Mouse (Mus musculus) forebrain, embryonic 11.5 days (tissue): ENCODE measurements around the gene Cxcr5. TPM values are rescaled to one million over a fixed set of nuclear protein-coding genes. Genes with fewer than 3 reads are reported as not detected.

Experiments
- ATAC-seq: fragments of 200-750 bp; cut with Nextera tagmentation; replicated peaks from 2 replicates; pipeline ENCODE4 v1.8.0; 2017; ENCODE audit warnings: moderate TSS enrichment; ENCODE audit not compliant: low FRiP score
- DNase-seq: peaks from one replicate; pipeline ENCODE4 v3.0.0-alpha.2; 2017; ENCODE audit warnings: low spot score
- H3K27ac ChIP-seq: fragments of 300-500 bp; sonication (generic); 2 replicates; pipeline ENCODE4 v1.5.1; 2014; ENCODE audit warnings: low read depth, low read length
- H3K27me3 ChIP-seq: fragments of 300-500 bp; sonication (generic); 2 replicates; pipeline ENCODE4 v1.6.1; 2014; ENCODE audit warnings: mild to moderate bottlenecking, low read length, mixed read lengths; ENCODE audit not compliant: control insufficient read depth, insufficient read depth
- H3K36me3 ChIP-seq: fragments of 300-500 bp; sonication (generic); 2 replicates; pipeline ENCODE4 v1.6.1; 2014; ENCODE audit warnings: mild to moderate bottlenecking, low read length, moderate library complexity, mixed read lengths; ENCODE audit not compliant: control insufficient read depth, insufficient read depth
- H3K4me1 ChIP-seq: fragments of 300-500 bp; sonication (generic); replicated peaks from 2 replicates; pipeline ENCODE4 v1.6.1; 2014; ENCODE audit warnings: low read length, mixed read lengths; ENCODE audit not compliant: control insufficient read depth, insufficient read depth
- H3K4me2 ChIP-seq: fragments of 300-500 bp; sonication (generic); 2 replicates; pipeline ENCODE4 v1.6.1; 2014; ENCODE audit warnings: low read depth, mild to moderate bottlenecking, low read length, moderate library complexity, mixed read lengths; ENCODE audit not compliant: severe bottlenecking
- H3K4me3 ChIP-seq: fragments of 300-500 bp; sonication (generic); 2 replicates; pipeline ENCODE4 v1.5.1; 2014; ENCODE audit warnings: low read depth, low read length
- H3K9ac ChIP-seq: fragments of 300-500 bp; sonication (generic); 2 replicates; pipeline ENCODE4 v1.6.1; 2014; ENCODE audit warnings: low read length
- H3K9me3 ChIP-seq: fragments of 300-500 bp; sonication (generic); 2 replicates; pipeline ENCODE4 v1.6.1; 2016; ENCODE audit warnings: low read length, mixed read lengths; ENCODE audit not compliant: control insufficient read depth
- WGBS: fragments of 180-500 bp; shearing (Covaris S2); extraction: QIAGEN DNeasy Blood & Tissue Kit; methylation state at CpG from one replicate; pipeline ENCODE4 v1.1.7; 2014; 5-methylcytosine and 5-hydroxymethylcytosine counted together
- polyA plus RNA-seq: library from polyadenylated mRNA; unstranded; fragments of >200 nt; fragmentation: Nextera tagmentation; extraction: Ambion mirVana; gene quantifications from 2 replicates; pipeline ENCODE4 v1.2.1, GENCODE M21; 2014

Gene Cxcr5
- polyA plus RNA-seq, 1 experiment from 2014 or later = 0.09 TPM

DNA sequence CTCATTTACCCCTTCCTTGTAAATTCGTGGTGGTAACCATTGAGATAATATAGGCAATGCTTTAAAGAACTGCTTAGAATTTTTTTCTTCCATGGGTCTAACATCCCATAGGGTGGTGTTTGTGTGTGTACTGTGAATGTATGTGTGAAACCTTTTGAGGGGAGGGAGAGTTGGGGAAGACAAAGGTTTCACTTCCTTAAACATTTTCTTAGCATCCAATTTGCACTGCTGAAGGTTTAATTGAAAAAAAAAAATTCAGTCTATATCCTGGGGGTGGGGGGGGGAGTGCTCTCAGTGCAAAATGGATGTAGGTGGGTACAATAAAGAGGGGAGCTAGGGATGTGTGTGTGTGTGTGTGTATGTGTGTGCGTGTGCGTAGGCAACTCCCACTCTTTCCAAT lies 79.6 kb downstream of the Cxcr5 start:
- no peak overlapping the region for H3K27ac ChIP-seq
- H3K9ac ChIP-seq = no peak overlapping the region
- ATAC-seq (no peak; the same call in 1 of the 2 replicates), DNase-seq (no peak)
- peak overlapping the region; percentile 89 for H3K4me2 ChIP-seq
- no peaks in the 10 kb centered on the region for H3K36me3 ChIP-seq
- H3K27me3 ChIP-seq = no peaks in the 10 kb centered on the region
- peak overlapping the region; percentile 96 for H3K4me3 ChIP-seq
- 8% methylated on average over 3 of the region's 3 CpGs for WGBS
- peaks cover 30% of the 10 kb centered on the region for H3K4me1 ChIP-seq
- H3K9me3 ChIP-seq = no peaks in the 10 kb centered on the region

DNA sequence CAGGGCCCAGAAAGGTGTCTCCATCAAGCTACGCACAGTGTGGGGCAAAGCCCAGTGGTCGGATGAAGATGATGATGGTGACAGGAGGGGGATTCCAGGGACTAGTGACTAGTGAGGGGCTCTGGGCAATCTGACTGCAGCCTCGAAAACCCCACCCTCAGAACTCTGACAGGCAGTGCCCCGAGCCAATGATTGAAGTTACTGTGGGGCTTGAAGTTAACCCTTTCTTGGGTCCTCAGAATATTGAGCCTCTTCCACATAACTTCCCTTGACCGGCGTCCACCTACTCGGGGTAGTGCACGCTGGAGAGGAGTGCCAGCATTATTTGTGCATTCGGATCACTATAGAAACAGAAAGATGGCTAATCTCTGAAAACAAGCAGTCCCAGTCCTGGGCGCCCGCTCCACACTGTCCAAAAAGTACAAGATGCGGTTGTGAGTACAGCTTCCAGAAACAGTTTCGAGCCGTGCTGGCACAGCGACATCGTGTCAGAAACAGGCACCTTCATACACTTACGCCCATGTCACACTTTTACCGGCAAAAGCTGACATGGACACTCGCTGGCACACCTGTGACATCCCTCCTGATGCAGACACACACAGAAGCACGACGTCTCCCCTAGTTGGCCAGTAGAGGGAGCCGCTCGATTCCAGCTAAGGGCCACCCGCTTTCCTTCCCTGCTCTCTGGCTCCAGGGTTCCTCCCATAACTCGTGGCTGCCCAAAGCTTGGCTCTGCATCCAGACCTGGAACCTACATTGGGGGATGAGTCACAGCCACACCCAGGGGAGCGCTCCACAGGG lies 81.8 kb downstream of the Cxcr5 start:
- Histone ChIP-seq H3K4me1 (peaks cover 10% of the 10 kb centered on the region; the same call in 1 of the 2 replicates), H3K36me3 (no peaks in the 10 kb centered on the region), H3K27me3 (no peaks in the 10 kb centered on the region), H3K4me2 (peak overlapping the region; percentile 99), H3K27ac (peak overlapping the region; percentile 97), H3K9me3 (no peaks in the 10 kb centered on the region), H3K9ac (peak overlapping the region; percentile 80), H3K4me3 (peak overlapping the region; percentile 65)
- peak; percentile 88 for DNase-seq
- WGBS = 1% methylated on average over 26 of the region's 26 CpGs
- peak; percentile 31 for ATAC-seq

DNA sequence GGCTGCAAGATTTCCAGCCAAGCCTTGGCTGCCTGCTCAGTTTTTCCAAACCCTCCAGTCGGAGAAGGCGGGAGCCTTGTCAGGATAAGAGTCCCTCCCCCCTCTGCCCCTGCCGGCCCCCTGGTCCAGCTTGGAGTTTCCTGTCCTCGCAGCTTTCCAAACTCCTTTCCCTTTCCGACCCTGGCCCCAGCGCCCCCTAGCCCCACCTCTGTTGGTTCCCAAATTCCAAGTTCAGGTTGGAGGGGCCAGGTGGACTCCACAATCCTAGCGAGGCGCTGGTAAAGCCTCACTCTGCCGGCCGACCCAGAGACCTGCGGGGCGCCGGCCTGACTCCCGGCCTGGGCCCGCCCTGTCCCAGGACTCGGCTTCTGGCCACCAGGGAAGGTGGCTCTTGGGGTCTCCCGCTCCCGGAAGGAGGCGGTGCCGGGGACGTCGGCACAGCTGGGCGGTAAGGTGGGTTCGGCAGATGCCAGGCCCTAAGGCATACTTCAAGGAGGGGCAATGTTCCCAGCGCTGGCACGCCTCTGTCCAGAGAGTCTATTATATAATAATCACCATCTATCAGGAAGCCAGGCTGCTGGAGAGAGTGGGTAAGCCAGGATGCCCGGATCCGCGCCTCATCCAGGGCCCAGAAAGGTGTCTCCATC lies 82.6 kb downstream of the Cxcr5 start:
- ATAC-seq (peak; percentile 68), DNase-seq (no peak)
- Histone ChIP-seq H3K4me3 (peak overlapping the region; percentile 65), H3K4me2 (peak overlapping the region; percentile 99), H3K9me3 (no peaks in the 10 kb centered on the region), H3K36me3 (no peaks in the 10 kb centered on the region), H3K27me3 (no peaks in the 10 kb centered on the region), H3K27ac (peak overlapping the region; percentile 97), H3K9ac (peak overlapping the region; percentile 80), H3K4me1 (peaks cover 10% of the 10 kb centered on the region; the same call in 1 of the 2 replicates)
- WGBS = 1% methylated on average over 29 of the region's 29 CpGs

DNA sequence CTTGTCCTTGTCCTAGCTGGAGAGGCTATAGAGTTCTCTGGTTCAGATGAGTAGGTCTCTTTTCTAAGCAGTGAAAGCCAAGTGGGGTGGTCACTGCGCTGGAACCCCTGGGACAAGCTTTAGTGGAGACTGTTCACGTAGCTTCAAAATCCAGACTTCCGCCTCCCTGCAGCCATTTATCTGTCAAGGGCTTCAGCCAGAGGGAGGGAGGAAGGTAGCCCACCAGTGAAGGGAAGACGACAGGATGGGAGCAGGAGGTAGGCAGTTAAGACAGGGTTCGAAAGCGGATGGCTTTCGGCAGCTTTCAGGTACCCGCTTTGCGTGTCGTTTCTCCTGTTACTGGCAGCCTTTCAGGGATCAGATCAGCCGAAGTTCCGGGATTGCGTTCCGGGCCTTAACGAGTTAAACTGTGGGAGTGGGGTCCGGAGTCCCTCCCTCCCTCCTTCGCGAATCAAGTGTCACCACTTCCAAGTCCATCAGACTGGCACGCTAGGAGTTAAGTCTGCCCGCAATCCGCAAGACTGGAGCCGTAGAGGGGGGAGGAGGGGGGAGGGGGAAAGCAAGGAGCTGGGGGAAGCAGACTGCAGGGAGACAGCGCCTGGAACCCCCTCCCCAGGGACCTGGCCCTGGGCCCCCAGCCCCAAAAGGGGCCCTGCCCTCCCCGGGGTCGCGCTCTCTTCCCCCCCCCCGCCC lies 83.3 kb downstream of the Cxcr5 start:
- Histone ChIP-seq H3K27ac (peak overlapping the region; percentile 97), H3K4me2 (peak overlapping the region; percentile 99), H3K4me3 (peak overlapping the region; percentile 65), H3K9ac (peak overlapping the region; percentile 80), H3K9me3 (no peaks in the 10 kb centered on the region), H3K4me1 (peaks cover 7% of the 10 kb centered on the region; the same call in 1 of the 2 replicates), H3K36me3 (no peaks in the 10 kb centered on the region), H3K27me3 (no peaks in the 10 kb centered on the region)
- WGBS = 1% methylated on average over 21 of the region's 27 CpGs
- DNase-seq = peak; percentile 92
- peak; percentile 66 for ATAC-seq

DNA sequence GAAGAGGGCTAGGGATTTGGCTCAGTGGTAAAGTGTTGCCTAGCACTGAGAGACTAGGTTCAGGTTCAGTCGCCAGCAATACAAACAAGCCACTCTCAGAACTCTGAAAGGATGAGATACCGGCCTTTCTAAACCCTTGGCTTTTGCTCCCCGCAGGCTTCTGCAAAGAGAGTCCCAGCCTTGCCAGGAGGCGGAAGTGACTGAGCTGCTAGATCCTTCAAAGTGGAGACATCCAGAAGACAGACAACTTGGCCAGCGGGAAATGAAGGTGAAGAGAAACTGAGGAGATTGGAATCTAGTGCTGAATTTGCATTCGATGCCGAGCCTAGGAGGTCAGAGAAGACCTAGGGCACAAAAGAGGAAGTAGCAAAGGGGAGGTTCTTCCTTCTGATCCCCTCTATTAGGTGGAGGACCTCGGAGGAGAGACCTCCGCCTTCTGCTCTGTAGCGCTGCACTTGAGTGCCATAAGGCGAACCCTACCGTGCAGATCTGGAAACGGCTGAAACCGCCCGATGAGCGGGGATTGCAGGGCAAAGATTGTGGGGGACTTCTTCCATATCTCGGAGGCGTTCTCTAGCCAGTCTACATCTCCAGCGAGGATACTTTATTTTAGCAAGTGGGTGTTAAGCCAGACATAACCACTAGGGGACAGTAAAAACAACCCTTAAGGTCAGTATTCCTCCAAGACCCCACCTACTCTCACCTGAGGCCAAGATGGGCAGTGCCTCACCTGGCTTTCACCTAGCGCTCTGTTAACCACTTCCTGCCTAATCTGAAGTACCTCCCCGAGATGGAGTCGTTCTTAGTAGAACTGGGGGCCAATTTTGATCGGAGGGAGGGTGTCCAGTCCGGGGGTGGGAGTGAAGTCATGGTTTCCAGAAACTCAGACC lies 84.1 kb downstream of the Cxcr5 start:
- H3K27me3 ChIP-seq = no peaks in the 10 kb centered on the region
- H3K4me1 ChIP-seq = peaks cover 7% of the 10 kb centered on the region; the same call in 1 of the 2 replicates
- ATAC-seq = no peak; the same call in 1 of the 2 replicates
- peak overlapping the region; percentile 97; the same call in 1 of the 2 replicates for H3K27ac ChIP-seq
- H3K4me3 ChIP-seq = peak overlapping the region; percentile 65
- H3K4me2 ChIP-seq = peak overlapping the region; percentile 99
- no peaks in the 10 kb centered on the region for H3K36me3 ChIP-seq
- DNase-seq = no peak
- WGBS = 7% methylated on average over 24 of the region's 24 CpGs
- H3K9me3 ChIP-seq = no peaks in the 10 kb centered on the region
- peak overlapping the region; percentile 51 for H3K9ac ChIP-seq

DNA sequence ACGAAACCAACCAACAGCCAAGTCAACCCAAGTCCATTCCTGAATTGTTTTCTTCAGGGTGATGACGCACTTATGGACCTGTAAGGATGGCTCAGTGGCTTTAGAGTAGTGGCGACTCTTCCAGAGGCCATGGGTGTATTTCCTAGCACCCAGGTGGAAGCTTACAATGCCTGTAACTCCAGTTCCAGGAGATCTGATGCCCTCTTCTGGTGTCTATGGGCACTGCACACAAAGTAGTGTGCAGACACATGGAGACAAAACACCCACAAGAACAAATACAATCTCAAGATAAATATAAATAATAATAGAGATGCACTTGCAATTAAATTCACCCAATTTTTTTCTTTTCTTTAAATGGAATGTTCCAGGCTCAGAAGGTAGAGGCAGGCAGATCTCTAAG lies 85.7 kb downstream of the Cxcr5 start:
- Histone ChIP-seq H3K4me3 (no peak overlapping the region), H3K9me3 (no peaks in the 10 kb centered on the region), H3K4me1 (peaks cover 7% of the 10 kb centered on the region; the same call in 1 of the 2 replicates), H3K4me2 (no peak overlapping the region), H3K9ac (no peak overlapping the region), H3K36me3 (no peaks in the 10 kb centered on the region), H3K27me3 (no peaks in the 10 kb centered on the region), H3K27ac (no peak overlapping the region)
- DNase-seq = no peak
- ATAC-seq = no peak
- WGBS = 85% methylated on average over 3 of the region's 3 CpGs

DNA sequence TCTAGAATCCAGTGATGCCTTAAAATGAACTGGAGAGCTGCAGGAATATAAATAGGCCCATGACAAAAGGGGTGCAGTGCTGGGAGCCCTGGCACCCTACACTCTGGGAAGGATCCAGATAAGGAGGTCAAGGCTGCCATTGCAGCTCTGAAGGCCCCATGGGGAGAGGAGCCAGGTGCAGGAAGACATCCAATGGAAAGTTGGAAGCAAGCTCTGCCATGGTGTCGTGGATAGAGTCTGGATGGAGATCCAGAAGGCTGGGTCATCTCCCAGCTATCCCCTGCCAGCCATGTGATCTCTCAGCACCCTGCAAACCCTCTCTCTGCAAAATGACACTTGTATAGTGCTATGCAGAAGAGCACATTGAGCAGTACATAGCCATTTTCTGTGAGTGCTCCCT lies 87.3 kb downstream of the Cxcr5 start:
- no peak overlapping the region for H3K4me3 ChIP-seq
- H3K9ac ChIP-seq = no peak overlapping the region
- DNase-seq = no peak
- no peaks in the 10 kb centered on the region for H3K36me3 ChIP-seq
- H3K9me3 ChIP-seq = no peaks in the 10 kb centered on the region
- H3K4me1 ChIP-seq = peaks cover 7% of the 10 kb centered on the region; the same call in 1 of the 2 replicates
- no peaks in the 10 kb centered on the region for H3K27me3 ChIP-seq
- no peak overlapping the region for H3K27ac ChIP-seq
- no peak overlapping the region for H3K4me2 ChIP-seq
- no peak for ATAC-seq
- WGBS = 47% methylated on average over 1 of the region's 1 CpGs

DNA sequence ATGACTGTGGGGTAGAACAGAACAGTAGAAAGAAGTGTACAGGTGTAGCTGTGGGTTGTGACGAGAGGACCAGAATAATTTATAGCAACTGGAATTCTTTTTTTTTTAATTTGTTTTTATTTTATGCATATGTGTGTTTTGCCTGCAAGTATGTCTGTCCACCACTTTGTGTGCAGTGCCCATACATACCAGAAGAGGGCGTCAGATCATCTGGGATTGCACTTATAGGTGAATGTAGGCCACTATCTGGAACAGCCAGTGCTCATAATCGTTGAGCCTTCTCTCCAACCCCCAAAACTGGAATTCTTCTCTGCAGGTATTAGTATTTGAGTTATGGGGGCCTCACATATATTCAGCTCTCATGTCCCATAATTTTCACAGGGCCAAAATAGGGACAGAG lies 88.5 kb downstream of the Cxcr5 start:
- H3K9me3 ChIP-seq = no peaks in the 10 kb centered on the region
- DNase-seq (no peak), ATAC-seq (no peak)
- no peak overlapping the region for H3K9ac ChIP-seq
- H3K4me1 ChIP-seq = peaks cover 6% of the 10 kb centered on the region; the same call in 1 of the 2 replicates
- H3K4me3 ChIP-seq = no peak overlapping the region
- no peaks in the 10 kb centered on the region for H3K36me3 ChIP-seq
- H3K27me3 ChIP-seq = no peaks in the 10 kb centered on the region
- H3K27ac ChIP-seq = no peak overlapping the region
- H3K4me2 ChIP-seq = no peak overlapping the region
- 63% methylated on average over 3 of the region's 3 CpGs for WGBS
